Mouse (Mus musculus) limb, embryonic 14.5 days (tissue): ENCODE measurements around the gene Bicra. TPM values are rescaled to one million over a fixed set of nuclear protein-coding genes. Genes with fewer than 3 reads are reported as not detected.

Source experiments
- ATAC-seq: fragments of 200-750 bp; cut with Nextera tagmentation; 2 replicates; pipeline ENCODE4 v1.8.0; 2017; ENCODE audit warnings: low read depth, moderate number of reproducible peaks, moderate TSS enrichment; ENCODE audit not compliant: low FRiP score
- DNase-seq: peaks from one replicate; pipeline ENCODE4 v3.0.0-alpha.2; 2015; ENCODE audit warnings: low spot score
- H3K27ac ChIP-seq: fragments of 300-500 bp; sonication (generic); replicated peaks from 2 replicates; pipeline ENCODE4 v1.5.1; 2014; ENCODE audit warnings: low read depth, mild to moderate bottlenecking, low read length, moderate library complexity, mixed read lengths
- H3K27me3 ChIP-seq: fragments of 300-500 bp; sonication (generic); 2 replicates; pipeline ENCODE4 v1.6.1; 2014; ENCODE audit warnings: low read length, mixed read lengths; ENCODE audit not compliant: control insufficient read depth, insufficient read depth
- H3K36me3 ChIP-seq: fragments of 300-500 bp; sonication (generic); 2 replicates; pipeline ENCODE4 v1.6.1; 2014; ENCODE audit warnings: mild to moderate bottlenecking, low read length, moderate library complexity, mixed read lengths; ENCODE audit not compliant: control insufficient read depth, insufficient read depth
- H3K4me1 ChIP-seq: fragments of 300-500 bp; sonication (generic); 2 replicates; pipeline ENCODE4 v1.6.1; 2014; ENCODE audit warnings: antibody characterized with exemption, low read length, mixed read lengths; ENCODE audit not compliant: control insufficient read depth, insufficient read depth
- H3K4me2 ChIP-seq: fragments of 300-500 bp; sonication (generic); replicated peaks from 2 replicates; pipeline ENCODE4 v1.6.1; 2014; ENCODE audit warnings: low read depth, mild to moderate bottlenecking, low read length, moderate library complexity; ENCODE audit not compliant: severe bottlenecking
- H3K4me3 ChIP-seq: fragments of 300-500 bp; sonication (generic); replicated peaks from 2 replicates; pipeline ENCODE4 v1.5.1; 2014; ENCODE audit warnings: low read length
- H3K9ac ChIP-seq: fragments of 300-500 bp; sonication (generic); 2 replicates; pipeline ENCODE4 v1.6.1; 2014; ENCODE audit warnings: mild to moderate bottlenecking, low read depth, low read length, moderate library complexity; ENCODE audit not compliant: severe bottlenecking
- H3K9me3 ChIP-seq: fragments of 300-500 bp; sonication (generic); 2 replicates; pipeline ENCODE4 v1.6.1; 2016; ENCODE audit warnings: low read length; ENCODE audit not compliant: control insufficient read depth
- POLR2A ChIP-seq: fragments of 200-500 bp; IDR thresholded peaks from 2 replicates; pipeline ENCODE4 v1.8.0; 2012; ENCODE audit warnings: inconsistent platforms, mild to moderate bottlenecking, moderate library complexity, borderline replicate concordance; ENCODE audit not compliant: insufficient read depth, insufficient read length; ENCODE audit errors: extremely low read depth
- WGBS: fragments of 180-500 bp; shearing (Covaris S2); extraction: QIAGEN DNeasy Blood & Tissue Kit; methylation state at CpG from one replicate; pipeline ENCODE4 v1.1.7; 2014; 5-methylcytosine and 5-hydroxymethylcytosine counted together
- polyA plus RNA-seq, 2 experiments: library from polyadenylated mRNA; depleted of rRNA in 1 of 2; stranded (reverse) in 1 of 2; unstranded in 1 of 2; fragments of >200 nt; fragmentation: Nextera tagmentation in 1 of 2; extraction: Ambion mirVana in 1 of 2; gene quantifications; 2 replicates each; pipeline versions ENCODE4 v1.2.1 to v1.2.3; 2012 to 2014

Bicra gene
- polyA plus RNA-seq, 2 experiments, result 8.6 to 20.1 TPM

- no peak for TF ChIP-seq POLR2A
- 43% methylated on average over 2 of the region's 2 CpGs for WGBS
- Histone ChIP-seq H3K36me3 (no peaks in the 10 kb centered on the region), H3K27ac (no peak overlapping the region), H3K27me3 (peaks cover 11% of the 10 kb centered on the region), H3K9ac (no peak overlapping the region), H3K4me3 (no peak overlapping the region), H3K4me2 (no peak overlapping the region), H3K9me3 (no peaks in the 10 kb centered on the region), H3K4me1 (no peaks in the 10 kb centered on the region)
- DNase-seq, result no peak
- ATAC-seq, result no peak
These were observed 9.4 kb upstream of the Bicra start for GRCm38 (mm10) chr7:16057136-16057534.

GRCm38 (mm10) chr7:16056459-16057135 is 8.9 kb upstream of the Bicra start:
- no peak for ATAC-seq
- no peaks in the 10 kb centered on the region for H3K36me3 ChIP-seq
- no peak overlapping the region for H3K27ac ChIP-seq
- 27% methylated on average over 5 of the region's 5 CpGs for WGBS
- DNase-seq, result no peak
- H3K27me3 ChIP-seq, result peaks cover 8% of the 10 kb centered on the region
- H3K9ac ChIP-seq, result no peak overlapping the region
- H3K9me3 ChIP-seq, result no peaks in the 10 kb centered on the region
- TF ChIP-seq POLR2A, result no peak
- no peak overlapping the region for H3K4me3 ChIP-seq
- no peaks in the 10 kb centered on the region for H3K4me1 ChIP-seq
- no peak overlapping the region for H3K4me2 ChIP-seq

- H3K4me2 ChIP-seq, result no peak overlapping the region
- DNase-seq (no peak), ATAC-seq (no peak)
- no peak overlapping the region for H3K9ac ChIP-seq
- H3K9me3 ChIP-seq, result no peaks in the 10 kb centered on the region
- H3K27ac ChIP-seq, result no peak overlapping the region
- no peak overlapping the region for H3K4me3 ChIP-seq
- H3K27me3 ChIP-seq, result no peaks in the 10 kb centered on the region
- no peaks in the 10 kb centered on the region for H3K4me1 ChIP-seq
- TF ChIP-seq POLR2A, result no peak
- H3K36me3 ChIP-seq, result no peaks in the 10 kb centered on the region
- WGBS, result 74% methylated on average over 6 of the region's 6 CpGs
These were observed 7.9 kb upstream of the Bicra start for GRCm38 (mm10) chr7:16055665-16056064.

- Histone ChIP-seq H3K27ac (no peak overlapping the region), H3K27me3 (no peaks in the 10 kb centered on the region), H3K4me2 (no peak overlapping the region), H3K9ac (no peak overlapping the region), H3K4me3 (no peak overlapping the region), H3K4me1 (peaks cover 4% of the 10 kb centered on the region), H3K36me3 (no peaks in the 10 kb centered on the region), H3K9me3 (no peaks in the 10 kb centered on the region)
- ATAC-seq (no peak), DNase-seq (no peak)
- TF ChIP-seq POLR2A, result no peak
- 64% methylated on average over 4 of the region's 4 CpGs for WGBS
These were observed 7.2 kb upstream of the Bicra start for GRCm38 (mm10) chr7:16054966-16055365.

GRCm38 (mm10) chr7:16053105-16053504 is 5.4 kb upstream of the Bicra start:
- DNase-seq, result no peak
- no peaks in the 10 kb centered on the region for H3K36me3 ChIP-seq
- no peaks in the 10 kb centered on the region for H3K27me3 ChIP-seq
- no peaks in the 10 kb centered on the region for H3K9me3 ChIP-seq
- H3K27ac ChIP-seq, result no peak overlapping the region
- 12% methylated on average over 6 of the region's 6 CpGs for WGBS
- peak overlapping the region; percentile 45 for H3K4me3 ChIP-seq
- no peak for ATAC-seq
- peak overlapping the region; percentile 67 for H3K4me2 ChIP-seq
- no peak for TF ChIP-seq POLR2A
- peaks cover 14% of the 10 kb centered on the region for H3K4me1 ChIP-seq
- no peak overlapping the region for H3K9ac ChIP-seq

- peak overlapping the region; percentile 45 for H3K4me3 ChIP-seq
- ATAC-seq (peak; percentile 86), DNase-seq (peak; percentile 99)
- TF ChIP-seq POLR2A, result no peak
- peak overlapping the region; percentile 78 for H3K27ac ChIP-seq
- peak overlapping the region; percentile 53 for H3K9ac ChIP-seq
- H3K4me1 ChIP-seq, result peaks cover 14% of the 10 kb centered on the region
- no peaks in the 10 kb centered on the region for H3K27me3 ChIP-seq
- peak overlapping the region; percentile 67 for H3K4me2 ChIP-seq
- H3K36me3 ChIP-seq, result no peaks in the 10 kb centered on the region
- WGBS, result 3% methylated on average over 24 of the region's 24 CpGs
- H3K9me3 ChIP-seq, result no peaks in the 10 kb centered on the region
These were observed 5.0 kb upstream of the Bicra start for GRCm38 (mm10) chr7:16052684-16053083.
